Mouse (Mus musculus) fibroblast of lung, adult 2 months (primary cell): ENCODE data around the gene Large2.

Source experiments
- DNase-seq: peaks from one replicate; pipeline ENCODE4 v3.0.0-alpha.2; 2011; ENCODE audit warnings: low read depth

The Large2 gene

DNA sequence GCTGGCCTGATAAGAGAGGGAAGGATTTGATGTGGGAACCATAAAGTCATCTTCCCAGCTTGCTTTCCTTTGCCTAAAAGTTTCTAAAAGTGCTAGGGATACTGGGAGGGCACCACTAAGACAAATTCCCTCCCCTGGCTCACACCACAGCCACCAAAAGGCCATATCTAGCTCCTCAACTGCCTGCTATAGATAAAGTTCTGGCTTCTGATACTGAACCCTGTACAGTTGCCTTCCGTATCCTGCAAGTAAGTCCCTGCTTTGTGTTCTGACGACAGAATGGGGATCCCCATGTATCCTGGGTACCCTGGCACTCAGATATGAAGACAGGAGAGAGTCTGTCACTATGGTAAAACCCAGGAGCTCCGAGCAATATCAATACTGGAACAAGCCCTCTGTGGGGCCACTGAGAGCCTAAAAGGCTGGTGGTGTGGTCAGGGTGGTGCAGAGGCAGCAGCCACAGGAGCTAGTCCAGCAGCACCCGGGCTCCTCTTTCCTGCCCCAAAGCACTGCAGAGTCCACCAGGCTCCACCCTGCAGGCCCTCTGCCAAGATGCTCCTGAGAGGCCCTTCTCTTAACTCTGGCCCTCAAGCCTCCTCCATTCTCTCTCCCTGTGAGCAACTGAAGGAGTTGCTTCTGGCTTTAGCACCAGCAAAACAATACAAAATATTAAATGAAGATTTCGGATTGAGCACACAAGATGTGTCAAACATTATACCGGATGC lies 15.7 kb upstream of the Large2 start:
- DNase-seq, result no peak

DNA sequence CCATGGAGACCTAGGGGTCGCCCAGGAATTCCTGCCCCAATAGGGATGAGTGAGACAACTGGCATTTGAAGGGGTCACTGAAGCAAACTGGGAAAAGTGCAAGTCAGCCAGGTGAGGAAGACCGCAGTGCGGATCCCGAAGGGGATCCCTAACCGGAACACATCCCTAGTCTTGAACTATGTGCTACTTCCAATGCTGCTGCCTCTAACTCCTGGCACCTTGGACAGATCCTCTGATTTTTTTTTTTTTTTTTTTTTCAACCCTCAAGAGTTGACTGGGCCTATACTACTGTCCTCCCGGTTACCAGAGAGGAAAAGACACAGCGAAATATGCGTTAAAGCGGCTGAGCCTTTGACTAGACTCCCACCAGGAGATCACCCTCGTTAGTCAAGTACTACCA lies 15.0 kb upstream of the Large2 start:
- DNase-seq, result no peak

DNA sequence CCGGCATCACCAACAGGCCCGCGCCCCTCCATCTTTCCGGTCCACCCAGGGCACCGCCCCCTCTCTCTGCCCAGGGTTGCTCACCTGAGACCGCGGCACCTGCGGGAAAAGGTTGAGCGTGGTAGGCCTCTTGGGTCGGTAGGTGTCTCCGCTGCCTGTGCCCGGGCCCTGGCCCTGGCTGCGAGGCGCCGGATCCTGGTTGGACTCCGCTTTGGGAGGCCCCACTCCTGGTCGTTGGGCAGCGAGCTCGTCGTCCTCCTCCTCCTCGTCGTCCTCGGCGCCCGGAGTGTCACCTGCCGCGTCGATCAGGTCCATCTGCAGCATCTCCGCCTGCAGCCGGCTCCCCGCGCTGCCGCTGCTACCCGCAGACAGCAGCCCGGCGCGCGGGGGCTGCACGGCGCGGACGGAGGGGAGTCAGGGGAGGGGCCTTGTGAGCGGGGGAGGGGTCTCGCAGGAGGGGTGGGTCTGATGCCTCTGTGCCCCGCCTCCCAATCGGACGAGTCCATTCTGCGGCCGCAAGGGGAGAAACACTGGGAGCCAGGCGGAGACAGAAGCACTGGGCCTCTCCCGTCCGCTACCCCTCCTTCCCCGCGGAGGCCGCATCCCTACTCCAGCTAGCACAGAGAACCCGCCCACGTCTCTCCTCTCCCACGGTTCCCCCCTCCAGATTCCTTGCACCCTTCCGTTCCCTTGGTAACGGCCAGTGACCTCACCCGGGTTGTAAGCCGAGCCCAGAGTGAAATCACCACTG lies 14.4 kb upstream of the Large2 start:
- peak; percentile 54 for DNase-seq

DNA sequence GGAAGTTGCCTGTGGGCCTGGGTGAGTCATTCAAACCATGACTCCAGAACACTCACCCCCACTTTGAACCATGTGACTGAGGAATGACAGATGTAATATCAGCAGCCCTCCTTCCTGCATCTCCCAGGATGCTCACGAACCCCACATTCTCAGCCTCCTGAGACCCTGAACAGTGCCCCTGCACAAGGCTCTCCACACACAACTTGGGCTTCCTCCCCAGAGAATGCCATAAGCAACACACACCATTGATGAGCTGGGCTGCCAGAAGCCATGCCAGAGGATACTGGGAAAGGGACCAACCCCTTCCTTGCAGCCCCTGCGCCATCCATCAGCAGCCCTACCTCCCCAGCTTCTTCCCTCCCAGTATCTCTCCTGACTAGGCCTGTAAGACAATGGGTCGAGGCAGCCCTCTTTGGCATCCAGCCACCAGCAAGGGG lies 13.4 kb upstream of the Large2 start:
- no peak for DNase-seq

GRCm38 (mm10) chr2:92387646-92388045 lies 13.0 kb upstream of the Large2 start:
- no peak for DNase-seq

DNA sequence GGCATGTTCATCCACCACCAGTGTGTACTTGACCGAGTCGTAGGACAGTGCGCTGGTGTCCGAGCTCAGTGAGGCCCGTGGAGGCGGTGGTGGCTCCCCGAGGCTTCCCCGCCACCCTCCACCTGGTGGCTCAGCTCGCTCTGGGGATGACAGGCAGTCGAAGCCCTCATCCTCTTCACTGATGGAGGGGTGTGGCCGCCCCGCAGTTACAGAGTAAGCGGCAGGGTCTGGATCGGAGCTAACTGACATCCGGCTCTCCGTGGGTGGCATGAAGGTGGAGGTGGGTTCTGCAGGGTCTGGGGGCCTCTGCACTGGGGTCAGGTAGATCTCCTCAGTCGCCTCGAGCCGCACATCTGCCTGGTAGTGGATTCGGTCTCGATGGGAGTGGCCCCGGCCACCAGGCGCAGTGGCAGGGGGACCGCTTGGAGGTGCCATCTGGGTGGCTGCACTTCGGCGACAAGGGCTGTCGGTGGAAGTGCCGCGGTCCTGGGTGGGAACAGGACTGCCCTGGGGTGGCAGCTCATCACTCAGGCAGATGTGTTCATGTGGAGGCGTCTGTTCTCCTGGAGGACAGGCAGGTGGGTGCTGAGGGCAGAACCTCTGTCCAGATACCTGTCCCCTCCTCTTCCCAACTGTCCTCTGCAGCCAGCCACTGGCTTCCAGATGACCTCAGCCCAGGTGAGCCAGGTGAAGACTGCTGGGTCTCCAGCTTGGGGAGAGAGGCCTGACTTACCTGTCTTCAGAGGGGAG lies 12.3 kb upstream of the Large2 start:
- DNase-seq, result no peak

DNA sequence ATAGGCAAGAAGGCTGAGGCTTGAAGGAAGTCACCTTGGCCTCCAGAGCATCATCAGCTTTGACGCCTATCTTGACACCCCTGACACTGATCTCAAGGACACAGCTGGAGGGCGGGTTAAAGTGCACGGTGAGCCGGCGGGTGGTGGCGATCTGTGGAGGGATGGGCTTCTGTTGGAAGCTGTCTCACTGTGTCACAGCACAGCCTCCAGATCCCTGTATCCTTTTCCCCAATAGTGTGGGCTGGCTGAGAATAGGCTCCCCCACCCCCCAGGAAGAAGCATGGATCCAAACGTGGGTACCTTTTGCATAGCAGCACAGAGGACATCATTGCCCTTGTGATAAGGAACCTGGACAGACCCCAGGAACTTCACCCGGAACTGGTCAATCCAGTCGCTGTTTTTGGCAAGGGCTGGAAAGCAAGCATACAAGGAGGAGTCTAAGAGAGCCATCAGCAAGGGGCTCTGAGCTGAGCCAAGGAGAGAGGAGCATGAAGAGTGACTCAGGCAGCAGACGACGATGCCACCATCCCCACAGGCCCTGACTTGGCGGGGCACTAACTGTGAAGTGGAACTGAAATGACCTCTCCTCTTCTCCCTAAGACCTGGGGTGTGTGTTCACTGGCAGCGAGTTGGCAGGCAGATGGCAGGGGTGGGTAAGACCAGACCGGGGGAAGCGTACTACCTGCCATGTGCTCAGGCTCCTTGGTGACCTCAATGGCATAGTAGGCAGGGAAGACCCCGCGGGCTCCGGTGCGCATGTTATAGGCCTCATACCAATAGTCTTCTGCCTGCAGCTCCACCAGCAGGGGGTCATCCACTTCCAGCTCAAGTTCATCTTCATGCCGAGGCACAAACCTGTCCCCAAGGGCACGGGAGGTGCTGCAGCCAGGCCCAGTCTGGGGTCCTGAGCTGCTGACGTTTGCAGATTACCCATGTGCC lies 10.7 kb upstream of the Large2 start:
- no peak for DNase-seq

DNA sequence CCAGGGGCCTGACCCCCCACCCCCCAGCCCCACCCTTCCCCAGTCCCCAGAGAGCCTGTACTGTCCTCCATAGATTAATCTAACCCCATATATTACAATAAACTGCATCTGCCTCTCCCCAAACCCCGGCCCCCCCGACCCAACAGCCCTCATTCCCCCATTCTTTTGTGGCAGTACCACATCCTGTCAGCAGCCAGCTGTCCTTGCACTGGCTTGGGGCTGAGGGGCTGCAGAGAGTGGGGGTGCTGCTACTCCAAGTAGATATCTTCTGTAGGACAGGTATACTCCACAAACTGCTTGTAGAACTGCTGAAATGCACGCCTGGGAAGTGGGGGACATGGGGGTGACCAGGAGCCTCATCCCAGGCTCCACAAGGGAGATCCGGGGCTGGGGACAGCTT lies 9.4 kb upstream of the Large2 start:
- DNase-seq, result no peak

DNA sequence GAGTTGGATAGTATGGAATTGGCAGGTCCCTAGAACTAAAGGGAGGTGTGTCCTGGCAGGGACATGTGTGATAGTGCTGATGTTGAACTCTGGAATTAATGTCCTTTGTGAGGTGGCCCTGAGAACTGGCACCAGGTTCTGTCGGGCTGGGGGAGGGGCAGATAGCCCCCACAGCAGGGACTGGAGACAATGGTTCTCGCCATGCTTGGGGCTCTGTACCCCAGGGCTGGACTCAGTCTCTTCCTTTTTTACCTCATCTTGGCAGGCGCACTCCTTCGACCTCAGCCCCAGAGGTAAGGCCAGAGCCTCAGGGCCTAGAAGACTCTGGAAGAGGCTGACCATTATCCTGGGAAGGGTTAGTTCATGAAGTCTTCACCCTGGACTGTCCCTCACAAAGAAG lies 8.1 kb upstream of the Large2 start:
- no peak for DNase-seq

- DNase-seq, result no peak
Measured at GRCm38 (mm10) chr2:92381901-92382588, 7.4 kb upstream of the Large2 start, which contains the start of gene 1700029I15Rik. Gene 1700029I15Rik, plus strand, starts transcription at chr2:92382538.

DNA sequence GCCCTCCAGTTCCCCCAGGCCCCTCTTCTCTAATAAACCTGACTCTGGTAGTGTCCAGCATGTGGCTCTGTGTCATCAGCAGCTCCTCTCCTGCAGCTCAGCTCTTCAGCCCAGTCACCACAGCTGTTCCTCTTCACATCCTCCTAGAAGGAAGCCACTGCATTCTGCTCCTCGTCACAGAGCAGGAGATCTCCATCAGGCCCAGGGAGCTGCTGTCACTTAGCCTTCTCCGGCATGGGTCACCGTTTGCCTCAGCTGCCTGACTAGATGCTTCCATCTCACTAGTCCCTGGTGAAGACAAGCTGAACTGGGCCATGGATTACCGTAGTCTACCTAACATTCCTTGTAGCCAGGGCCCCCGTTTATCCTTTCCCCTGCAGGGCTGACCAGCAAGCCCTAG lies 6.5 kb upstream of the Large2 start:
- DNase-seq, result no peak

DNA sequence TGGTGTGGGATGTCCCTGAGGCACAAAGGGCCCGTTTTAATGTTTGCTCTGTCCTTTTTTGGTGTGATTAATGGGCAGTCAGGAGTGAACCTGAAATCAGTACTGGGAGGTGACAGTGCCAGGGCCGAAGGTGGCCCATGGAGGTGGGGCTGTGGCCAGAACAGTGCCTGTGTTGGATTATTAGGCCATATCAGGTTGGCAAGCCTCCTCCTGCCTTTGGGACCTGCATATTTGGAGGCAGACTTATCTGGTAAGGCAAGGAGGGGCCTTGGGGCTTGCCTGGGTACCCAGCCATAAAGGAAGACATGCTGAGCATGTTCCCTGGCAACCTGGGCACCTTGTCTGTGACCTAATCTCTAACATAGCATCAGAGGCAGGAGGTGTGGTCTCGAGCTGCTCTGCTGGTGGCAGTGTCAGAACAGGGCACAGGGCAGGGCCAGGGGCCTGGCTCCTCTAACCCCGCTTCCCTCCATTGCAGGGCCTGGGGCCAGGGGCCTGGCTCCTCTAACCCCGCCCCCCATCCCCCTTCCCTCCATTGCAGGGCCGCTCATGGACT lies 5.9 kb upstream of the Large2 start:
- DNase-seq, result no peak

- DNase-seq, result no peak
Measured at GRCm38 (mm10) chr2:92379783-92380494, 5.3 kb upstream of the Large2 start.

GRCm38 (mm10) chr2:92377320-92377719 lies 2.7 kb upstream of the Large2 start:
- DNase-seq, result no peak

DNA sequence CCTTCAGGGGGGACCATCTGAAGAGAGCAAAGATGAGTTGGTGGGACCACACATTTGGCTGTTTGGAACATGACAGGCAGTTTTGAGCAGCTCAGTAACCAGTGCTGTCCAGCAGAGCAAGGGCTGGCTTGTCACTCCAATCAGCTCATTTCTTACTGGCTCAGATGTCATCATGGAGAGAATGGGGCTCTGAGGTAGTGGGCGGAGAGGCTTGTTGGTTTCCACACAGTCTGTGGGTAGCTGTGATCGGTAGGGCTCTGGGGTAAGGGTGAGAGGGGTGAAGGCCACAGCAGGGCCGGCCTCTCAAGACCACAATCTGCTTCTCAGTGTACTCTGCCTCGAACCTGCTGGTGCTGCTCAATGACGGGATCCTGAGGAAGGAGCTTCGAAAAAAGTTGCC lies 1.6 kb upstream of the Large2 start:
- DNase-seq, result no peak

DNA sequence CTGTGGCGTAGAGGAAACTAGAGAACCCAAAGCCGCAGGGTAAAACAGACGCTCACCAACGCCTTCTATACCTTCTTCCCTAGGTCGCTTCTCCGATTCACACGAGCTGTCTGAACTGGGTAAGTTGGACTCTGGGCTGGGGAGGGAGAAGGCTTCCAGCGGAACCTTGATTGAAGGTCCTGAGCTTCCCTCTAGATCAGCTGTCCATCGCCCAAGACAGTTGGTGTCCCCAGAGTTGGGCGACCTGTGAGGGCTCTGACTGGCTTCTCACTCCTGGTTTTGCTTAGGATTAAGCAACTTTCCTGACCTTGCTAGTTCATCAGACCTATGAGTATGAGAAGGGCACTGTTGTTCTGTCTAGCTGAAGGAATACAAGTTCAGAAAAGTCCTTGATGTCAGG lies 1.1 kb upstream of the Large2 start:
- DNase-seq, result no peak

GRCm38 (mm10) chr2:92375099-92375623 lies 492 bp upstream of the Large2 start:
- peak; percentile 97 for DNase-seq

DNA sequence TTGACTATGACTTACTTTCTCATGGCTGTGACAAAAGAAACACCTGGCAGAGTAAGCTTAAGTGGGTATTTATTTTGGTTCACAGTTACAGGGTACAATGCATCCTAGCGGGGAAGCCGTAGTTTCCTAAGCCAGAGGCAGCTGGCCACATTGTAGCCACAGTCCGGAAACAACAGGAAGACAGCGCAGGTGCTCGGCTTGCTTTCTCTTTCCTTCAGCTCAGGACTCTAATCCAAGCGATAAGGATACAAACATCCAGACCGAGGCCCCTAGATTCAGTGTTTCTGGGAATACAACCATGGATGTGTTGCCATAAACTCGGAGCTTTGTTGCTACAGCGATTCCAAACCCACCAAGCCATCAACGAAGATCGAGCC lies 1.2 kb downstream of the Large2 start:
- no peak for DNase-seq

- DNase-seq, result no peak
Measured at GRCm38 (mm10) chr2:92372767-92373436, 1.8 kb downstream of the Large2 start.
